Mouse (Mus musculus) stomach, embryonic 14.5 days (tissue): ENCODE data around the gene Ftsj1. TPM values are rescaled to one million over a fixed set of nuclear protein-coding genes. Genes with fewer than 3 reads are reported as not detected.

ENCODE experiments used
- ATAC-seq: fragments of 200-750 bp; cut with Nextera tagmentation; 2 replicates; pipeline ENCODE4 v1.8.0; 2017; ENCODE audit warnings: low read depth, moderate TSS enrichment; ENCODE audit not compliant: insufficient number of reproducible peaks, insufficient read depth, low FRiP score
- H3K27ac ChIP-seq: fragments of 300-500 bp; sonication (generic); 2 replicates; pipeline ENCODE4 v1.5.1; 2014; ENCODE audit warnings: mild to moderate bottlenecking, low read length, moderate library complexity, mixed read lengths
- H3K27me3 ChIP-seq: fragments of 300-500 bp; sonication (generic); 2 replicates; pipeline ENCODE4 v1.6.1; 2014; ENCODE audit warnings: low read length, control low read depth, mixed read lengths; ENCODE audit not compliant: control insufficient read depth, insufficient read depth
- H3K36me3 ChIP-seq: fragments of 300-500 bp; sonication (generic); 2 replicates; pipeline ENCODE4 v1.6.1; 2014; ENCODE audit warnings: mild to moderate bottlenecking, control low read depth, low read length, moderate library complexity, mixed read lengths; ENCODE audit not compliant: control insufficient read depth, insufficient read depth
- H3K4me1 ChIP-seq: fragments of 300-500 bp; sonication (generic); 2 replicates; pipeline ENCODE4 v1.6.1; 2014; ENCODE audit warnings: low read length, control low read depth, mixed read lengths; ENCODE audit not compliant: control insufficient read depth, insufficient read depth
- H3K4me2 ChIP-seq: fragments of 300-500 bp; sonication (generic); replicated peaks from 2 replicates; pipeline ENCODE4 v1.6.1; 2014; ENCODE audit warnings: low read depth, low read length, control low read depth
- H3K4me3 ChIP-seq: fragments of 300-500 bp; sonication (generic); 2 replicates; pipeline ENCODE4 v1.5.1; 2014; ENCODE audit warnings: low read depth, low read length, control low read depth
- H3K9ac ChIP-seq: fragments of 300-500 bp; sonication (generic); replicated peaks from 2 replicates; pipeline ENCODE4 v1.6.1; 2014; ENCODE audit warnings: low read depth, mild to moderate bottlenecking, control low read depth, low read length, moderate library complexity, mixed read lengths
- H3K9me3 ChIP-seq: fragments of 300-500 bp; sonication (generic); 2 replicates; pipeline ENCODE4 v1.6.1; 2016; ENCODE audit warnings: low read depth, low read length, control low read depth; ENCODE audit not compliant: control insufficient read depth
- WGBS: fragments of 180-500 bp; shearing (Covaris S2); extraction: QIAGEN DNeasy Blood & Tissue Kit; methylation state at CpG from one replicate; pipeline ENCODE4 v1.1.7; 2014; 5-methylcytosine and 5-hydroxymethylcytosine counted together
- polyA plus RNA-seq: library from polyadenylated mRNA; unstranded; fragments of >200 nt; fragmentation: Nextera tagmentation; extraction: Ambion mirVana; gene quantifications from 2 replicates; pipeline ENCODE4 v1.2.1, GENCODE M21; 2014

Gene Ftsj1
- polyA plus RNA-seq, 1 experiment from 2014 or later, result 47.9 TPM

- ATAC-seq, result no peak
- no peaks in the 10 kb centered on the region for H3K36me3 ChIP-seq
- H3K27me3 ChIP-seq, result no peaks in the 10 kb centered on the region
- H3K4me2 ChIP-seq, result no peak overlapping the region
- no peak overlapping the region for H3K27ac ChIP-seq
- no peaks in the 10 kb centered on the region for H3K4me1 ChIP-seq
- no peak overlapping the region for H3K9ac ChIP-seq
- H3K9me3 ChIP-seq, result no peaks in the 10 kb centered on the region
- 42% methylated on average over 3 of the region's 6 CpGs for WGBS
- H3K4me3 ChIP-seq, result no peak overlapping the region
Observed at GRCm38 (mm10) chrX:8255807-8256206, 3.6 kb upstream of the Ftsj1 start.

- Histone ChIP-seq H3K27ac (no peak overlapping the region), H3K9ac (no peak overlapping the region), H3K27me3 (no peaks in the 10 kb centered on the region), H3K4me3 (no peak overlapping the region), H3K4me2 (no peak overlapping the region), H3K36me3 (no peaks in the 10 kb centered on the region), H3K9me3 (no peaks in the 10 kb centered on the region), H3K4me1 (no peaks in the 10 kb centered on the region)
- no peak for ATAC-seq
- WGBS, result 69% methylated on average over 2 of the region's 2 CpGs
Observed at GRCm38 (mm10) chrX:8253711-8254110, 1.5 kb upstream of the Ftsj1 start.

DNA sequence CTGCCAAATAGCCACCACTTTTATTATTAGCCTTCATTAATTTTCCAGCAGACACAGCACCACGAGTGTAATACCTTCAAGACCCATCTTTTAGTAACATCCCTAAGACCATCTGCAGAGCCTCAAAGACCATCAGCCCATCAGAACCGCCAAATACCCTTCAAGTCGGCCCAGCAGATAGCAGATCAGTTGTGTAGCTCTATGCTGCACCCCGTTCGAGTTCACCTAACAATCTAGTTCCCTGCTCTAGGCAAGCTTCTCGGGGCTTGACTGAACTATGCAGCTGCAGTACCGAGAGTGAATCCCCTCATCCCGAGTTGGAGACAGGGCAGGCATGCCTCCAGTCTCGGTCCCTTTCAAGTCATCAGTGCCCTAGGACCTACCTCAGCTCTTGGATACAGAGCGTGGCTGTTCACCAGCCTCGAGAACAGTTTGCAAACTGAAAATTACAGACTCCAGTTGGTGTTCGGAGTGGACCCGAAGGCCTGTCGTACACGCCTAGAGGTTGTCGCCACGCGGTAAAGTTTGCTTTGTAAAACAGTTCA lies 345 bp downstream of the Ftsj1 start:
- ATAC-seq, result peak; percentile 44; the same call in 1 of the 2 replicates
- H3K9me3 ChIP-seq, result no peaks in the 10 kb centered on the region
- H3K27ac ChIP-seq, result no peak overlapping the region
- peak overlapping the region; percentile 45 for H3K4me3 ChIP-seq
- H3K36me3 ChIP-seq, result no peaks in the 10 kb centered on the region
- H3K4me1 ChIP-seq, result no peaks in the 10 kb centered on the region
- H3K4me2 ChIP-seq, result peak overlapping the region; percentile 57
- no peaks in the 10 kb centered on the region for H3K27me3 ChIP-seq
- 16% methylated on average over 18 of the region's 18 CpGs for WGBS
- peak overlapping the region; percentile 46 for H3K9ac ChIP-seq

GRCm38 (mm10) chrX:8248542-8249120 lies 3.6 kb downstream of the Ftsj1 start:
- H3K27me3 ChIP-seq, result no peaks in the 10 kb centered on the region
- ATAC-seq, result no peak
- H3K9me3 ChIP-seq, result no peaks in the 10 kb centered on the region
- H3K9ac ChIP-seq, result no peak overlapping the region
- 84% methylated on average over 8 of the region's 8 CpGs for WGBS
- no peak overlapping the region for H3K27ac ChIP-seq
- no peaks in the 10 kb centered on the region for H3K36me3 ChIP-seq
- no peak overlapping the region for H3K4me3 ChIP-seq
- H3K4me1 ChIP-seq, result no peaks in the 10 kb centered on the region
- H3K4me2 ChIP-seq, result no peak overlapping the region

GRCm38 (mm10) chrX:8247680-8248079 lies 4.5 kb downstream of the Ftsj1 start:
- Histone ChIP-seq H3K9ac (no peak overlapping the region), H3K36me3 (no peaks in the 10 kb centered on the region), H3K27ac (no peak overlapping the region), H3K9me3 (no peaks in the 10 kb centered on the region), H3K4me3 (no peak overlapping the region), H3K4me1 (no peaks in the 10 kb centered on the region), H3K27me3 (no peaks in the 10 kb centered on the region), H3K4me2 (no peak overlapping the region)
- no peak for ATAC-seq
- WGBS, result 90% methylated on average over 2 of the region's 2 CpGs

GRCm38 (mm10) chrX:8238804-8239395 lies 13.3 kb downstream of the Ftsj1 start:
- Histone ChIP-seq H3K9ac (no peak overlapping the region), H3K4me2 (no peak overlapping the region), H3K36me3 (no peaks in the 10 kb centered on the region), H3K9me3 (no peaks in the 10 kb centered on the region), H3K4me1 (no peaks in the 10 kb centered on the region), H3K27ac (no peak overlapping the region), H3K4me3 (no peak overlapping the region), H3K27me3 (no peaks in the 10 kb centered on the region)
- WGBS, result 72% methylated on average over 13 of the region's 13 CpGs
- ATAC-seq, result peak; percentile 56; the same call in 1 of the 2 replicates

- Histone ChIP-seq H3K27me3 (no peaks in the 10 kb centered on the region), H3K9me3 (no peaks in the 10 kb centered on the region), H3K4me3 (no peak overlapping the region), H3K4me2 (no peak overlapping the region), H3K9ac (no peak overlapping the region), H3K27ac (no peak overlapping the region), H3K4me1 (no peaks in the 10 kb centered on the region), H3K36me3 (no peaks in the 10 kb centered on the region)
- WGBS, result 89% methylated on average over 2 of the region's 2 CpGs
- ATAC-seq, result no peak
Observed at GRCm38 (mm10) chrX:8236704-8237103, 15.5 kb downstream of the Ftsj1 start.

DNA sequence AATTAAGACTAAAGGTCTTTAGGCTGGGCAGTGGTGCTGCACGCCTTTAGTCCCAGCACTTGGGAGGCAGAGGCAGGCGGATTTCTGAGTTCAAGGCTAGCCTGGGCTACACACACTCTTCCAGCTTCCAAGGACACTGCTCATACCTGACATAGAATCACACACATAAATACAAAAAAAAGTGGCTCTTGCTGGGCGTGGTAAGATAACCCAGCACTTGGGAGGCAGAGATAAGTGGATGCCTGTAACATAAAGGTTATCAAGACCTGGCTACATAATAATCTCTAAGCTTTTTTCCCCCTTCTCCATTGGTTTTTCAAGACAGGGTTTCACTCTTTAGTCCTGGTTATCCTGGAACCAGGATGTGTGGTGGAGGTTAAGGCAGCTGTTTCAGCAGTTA lies 18.6 kb downstream of the Ftsj1 start:
- no peak for ATAC-seq
- no peaks in the 10 kb centered on the region for H3K36me3 ChIP-seq
- 67% methylated on average over 3 of the region's 3 CpGs for WGBS
- H3K4me2 ChIP-seq, result no peak overlapping the region
- H3K27me3 ChIP-seq, result no peaks in the 10 kb centered on the region
- no peaks in the 10 kb centered on the region for H3K4me1 ChIP-seq
- no peak overlapping the region for H3K27ac ChIP-seq
- H3K9ac ChIP-seq, result no peak overlapping the region
- no peaks in the 10 kb centered on the region for H3K9me3 ChIP-seq
- H3K4me3 ChIP-seq, result no peak overlapping the region
